Mouse (Mus musculus): ENCODE measurements around the gene Fpr3. TPM values are rescaled to one million over a fixed set of nuclear protein-coding genes. Genes with fewer than 3 reads are reported as not detected.
"Not testable (repeated sequence)": the region's sequence is repeated elsewhere in the genome, so short reads cannot be mapped to it uniquely, and the experiment has no call there.

The Fpr3 gene
- not detected for total RNA-seq (2021)
- long read RNA-seq, experiment 1, result 0 reads
- long read RNA-seq, experiment 2, result 0 reads

DNA sequence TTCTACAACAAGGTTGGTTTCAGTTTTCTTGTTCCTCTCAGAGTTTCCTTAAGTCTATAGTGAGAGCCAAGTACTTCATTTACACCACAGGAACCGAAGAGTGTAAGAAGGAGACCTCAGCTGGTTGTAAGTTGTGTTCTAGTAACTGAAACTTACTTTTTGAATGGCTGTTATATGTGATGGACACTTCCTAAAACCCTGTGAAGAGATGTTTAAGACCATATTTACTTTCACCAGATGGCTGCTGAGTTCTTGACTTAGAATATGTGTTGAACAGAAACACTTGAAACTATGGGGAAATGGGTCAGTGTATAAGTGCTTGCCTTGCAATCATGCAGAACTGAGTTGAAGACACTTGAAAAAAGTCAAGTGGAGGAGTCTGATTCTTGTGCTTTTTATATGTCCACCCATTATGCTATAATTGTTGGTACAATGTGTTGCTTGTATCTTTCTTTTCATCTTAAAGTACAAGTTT is at the start of gene Fpr3, which contains the start of gene Fpr2:
Gene Fpr3, plus strand, starts transcription at position 79 of the 475 bp plus-strand sequence.
Gene Fpr2, plus strand, starts transcription at position 51 of the 475 bp plus-strand sequence.
- DNase-seq, result no peak
- intact Hi-C loops (cut with DNase I; ENCODE audit: low total_unique reads), result no loop called here

DNA sequence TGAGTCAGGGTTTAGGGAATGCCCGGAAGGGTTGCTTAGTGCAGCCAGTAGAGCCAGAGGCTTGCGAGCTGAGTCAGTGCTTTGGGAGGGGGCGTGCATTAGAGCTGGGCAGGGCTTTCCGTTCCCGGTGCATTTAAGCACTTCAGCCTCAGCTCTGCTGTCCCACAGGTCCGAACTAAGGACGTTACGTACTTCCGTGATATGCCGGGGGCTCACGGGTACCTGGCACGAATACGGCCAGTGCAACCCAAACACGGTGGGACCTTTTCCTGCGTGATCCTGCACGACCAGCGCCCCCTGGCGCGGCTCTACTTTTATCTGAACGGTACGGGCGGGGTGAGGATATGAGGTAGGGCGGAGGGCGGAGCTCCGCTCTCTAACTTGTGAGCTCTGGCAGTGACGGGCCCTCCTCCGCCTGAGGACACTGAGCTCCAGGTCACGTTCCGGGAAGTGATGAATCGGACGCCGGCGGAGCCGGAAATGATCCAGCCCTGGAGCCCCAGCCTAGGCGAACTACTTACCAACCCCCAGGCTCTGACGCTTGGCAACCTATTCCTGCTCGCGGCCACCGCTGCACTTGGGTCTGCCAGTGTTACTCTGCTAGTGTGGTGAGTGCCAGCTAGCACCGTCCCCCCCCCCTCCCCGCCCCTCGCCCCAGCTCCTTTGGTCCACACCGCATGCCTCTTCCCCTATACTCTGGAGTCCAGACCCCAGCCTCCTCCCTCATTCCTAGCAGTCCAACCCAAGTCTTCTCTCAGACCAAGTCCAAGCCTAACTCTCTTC is 49.5 kb upstream of the Fpr3 start:
- intact Hi-C loops (cut with DNase I; ENCODE audit: low total_unique reads), result no loop called here
- peak; percentile 95 for DNase-seq

DNA sequence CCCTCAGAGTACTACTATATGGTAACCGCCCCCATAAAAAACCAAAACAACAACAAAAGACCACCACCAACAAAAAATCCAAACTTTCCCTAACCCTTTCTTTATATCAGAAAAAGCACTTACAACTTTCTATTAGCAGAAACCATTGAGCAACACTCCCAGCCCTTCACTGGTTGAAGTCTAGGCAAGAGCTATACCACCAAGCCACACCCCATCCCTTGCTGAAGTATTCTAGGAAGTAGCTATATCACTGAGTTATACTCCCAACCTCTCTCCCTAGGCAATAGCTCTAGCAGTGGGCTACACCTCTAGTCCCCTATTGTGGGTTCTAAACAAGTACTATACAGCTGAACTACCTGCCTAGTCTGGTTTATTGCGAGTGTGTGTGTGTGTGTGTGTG is 48.4 kb upstream of the Fpr3 start:
- intact Hi-C loops (cut with DNase I; ENCODE audit: low total_unique reads), result no loop called here
- no peak for DNase-seq

DNA sequence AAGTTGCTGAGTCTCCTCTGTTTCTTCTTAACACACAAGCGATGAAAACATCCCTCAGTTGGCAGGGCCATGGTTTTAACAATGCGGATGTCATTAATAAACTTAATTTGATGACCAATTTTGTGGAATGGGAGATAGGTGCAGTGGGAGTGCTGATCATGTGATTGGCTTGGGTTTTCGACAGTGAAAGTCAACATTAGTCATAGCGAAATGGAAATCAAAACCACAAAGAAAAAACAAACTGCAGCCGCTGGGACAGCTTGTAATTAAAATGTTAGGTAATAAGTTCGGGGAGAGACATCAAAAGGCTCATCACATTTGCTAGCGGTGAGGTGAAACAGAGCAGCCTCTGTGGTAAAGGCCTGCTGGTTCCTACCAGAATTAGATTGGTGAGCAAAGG is 46.9 kb upstream of the Fpr3 start:
- DNase-seq, result no peak
- intact Hi-C loops (cut with DNase I; ENCODE audit: low total_unique reads), result no loop called here

DNA sequence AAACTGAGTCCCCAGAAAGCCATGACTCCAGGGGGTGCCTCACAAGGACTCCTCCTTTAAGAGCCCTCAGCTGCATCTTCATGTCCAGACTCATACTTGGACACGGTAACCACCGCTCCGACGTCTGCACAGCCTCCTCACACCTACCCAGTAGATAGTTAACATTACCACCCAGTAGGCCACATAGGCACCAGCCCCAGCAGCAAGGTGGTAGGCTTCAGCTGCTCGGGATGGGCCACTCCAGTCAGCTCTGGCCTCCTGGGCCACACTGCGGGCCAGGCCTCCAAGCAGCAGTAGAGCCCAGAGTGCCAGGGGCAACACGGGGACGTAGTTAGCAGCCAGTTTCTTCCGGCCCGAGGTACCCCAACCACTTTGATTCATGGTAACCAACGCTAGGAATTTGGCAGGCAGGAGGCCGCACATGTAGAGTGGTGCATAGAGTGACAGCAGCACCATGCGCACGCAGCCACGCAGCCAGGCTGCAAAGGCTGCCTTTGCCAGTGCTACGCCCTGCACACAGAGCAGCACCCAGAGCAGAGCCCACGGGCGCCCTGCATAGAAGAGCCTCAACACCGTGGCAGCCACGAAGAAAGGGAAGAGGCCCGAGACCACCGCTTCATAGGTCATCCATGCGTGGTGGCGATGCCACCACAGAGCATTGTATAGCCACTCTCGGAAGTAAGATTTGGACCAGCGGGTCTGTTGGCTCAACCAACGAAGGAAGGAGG is 44.0 kb upstream of the Fpr3 start:
- intact Hi-C loops (cut with DNase I; ENCODE audit: low total_unique reads), result no loop called here
- DNase-seq, result no peak

DNA sequence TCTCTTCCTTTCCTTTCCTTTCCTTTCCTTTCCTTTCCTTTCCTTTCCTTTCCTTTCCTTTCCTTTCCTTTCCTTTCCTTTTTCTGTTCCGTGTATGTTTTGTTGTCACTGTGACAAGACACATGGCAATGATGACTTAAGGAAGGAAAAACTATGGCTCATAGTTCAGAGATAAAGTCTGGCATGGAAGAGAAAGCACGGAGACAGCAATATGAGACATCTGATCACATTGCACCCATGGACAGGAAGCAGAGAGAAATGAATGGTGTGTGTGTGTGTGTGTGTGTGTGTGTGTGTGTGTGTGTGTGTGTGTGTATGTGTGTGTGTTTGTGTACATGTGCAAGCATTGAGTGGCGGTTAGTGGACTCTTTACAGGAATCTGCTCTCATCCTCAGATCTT is 43.0 kb upstream of the Fpr3 start:
- intact Hi-C loops (cut with DNase I; ENCODE audit: low total_unique reads), result loop anchor here (5.0 kb wide), 1 partner anchor 53 kb away; no protein-coding TSS in a partner anchor
- not testable (repeated sequence) for DNase-seq

DNA sequence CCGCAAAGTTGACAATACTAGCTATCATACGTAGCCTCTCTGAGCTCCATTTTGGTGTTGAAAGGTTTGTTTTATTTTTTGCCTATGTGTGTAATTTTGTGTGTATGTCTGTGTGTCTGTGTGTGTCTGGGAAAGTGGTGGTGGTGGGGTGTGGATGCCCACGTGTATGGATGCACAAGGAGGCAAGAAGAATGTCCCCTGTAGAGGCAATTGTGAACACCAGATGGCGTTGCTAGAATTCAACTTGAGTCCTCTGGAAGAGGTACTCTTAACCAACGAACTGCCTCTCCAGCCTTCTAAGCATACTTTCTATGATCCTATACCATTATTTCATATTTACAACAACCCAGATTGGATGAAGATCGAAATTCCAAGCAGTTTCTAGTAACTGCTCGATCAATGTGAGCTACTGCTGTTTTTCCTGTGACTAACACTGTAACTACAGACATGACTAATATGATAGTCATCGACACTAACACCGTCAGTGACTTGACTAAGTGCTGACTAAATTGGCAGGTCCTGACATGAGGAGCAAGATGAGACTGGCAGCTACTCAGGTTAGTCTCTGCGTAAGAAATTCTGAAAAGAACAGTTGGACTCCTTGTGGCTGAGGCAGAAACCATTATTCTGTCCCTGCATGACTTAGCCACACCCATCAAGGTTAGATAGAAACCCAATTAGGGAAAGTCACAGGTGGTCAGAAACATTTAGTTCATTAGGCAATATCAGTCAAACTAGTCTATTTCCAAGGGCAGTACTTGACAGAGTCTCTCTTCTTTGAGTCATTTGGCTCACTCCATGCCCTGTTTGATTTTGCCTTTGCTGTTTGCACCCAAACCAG is 42.2 kb upstream of the Fpr3 start:
- DNase-seq, result no peak
- intact Hi-C loops (cut with DNase I; ENCODE audit: low total_unique reads), result loop anchor here (5.0 kb wide), 1 partner anchor 52 kb away; no protein-coding TSS in a partner anchor

DNA sequence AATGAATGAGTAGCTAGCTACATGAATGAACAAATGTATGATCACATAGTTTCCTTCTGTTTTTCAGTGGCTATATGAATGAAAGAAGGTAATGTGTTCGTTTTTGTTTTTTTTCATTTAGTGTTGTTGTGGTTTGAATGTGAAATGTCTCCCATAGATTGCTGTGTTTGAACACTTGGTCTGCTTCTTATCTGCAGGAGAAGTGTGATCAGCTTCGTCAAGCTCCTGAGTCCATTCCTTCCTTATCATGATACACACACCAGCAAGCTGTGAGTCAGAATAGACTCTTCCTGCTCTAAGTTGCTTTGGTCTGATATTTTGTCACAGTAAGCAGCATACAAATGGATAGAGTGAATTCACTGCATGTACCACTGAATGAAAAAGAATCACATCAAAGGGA is 38.7 kb upstream of the Fpr3 start:
- intact Hi-C loops (cut with DNase I; ENCODE audit: low total_unique reads), result loop anchor here (5.0 kb wide), 1 partner anchor 48 kb away; no protein-coding TSS in a partner anchor
- no peak for DNase-seq

DNA sequence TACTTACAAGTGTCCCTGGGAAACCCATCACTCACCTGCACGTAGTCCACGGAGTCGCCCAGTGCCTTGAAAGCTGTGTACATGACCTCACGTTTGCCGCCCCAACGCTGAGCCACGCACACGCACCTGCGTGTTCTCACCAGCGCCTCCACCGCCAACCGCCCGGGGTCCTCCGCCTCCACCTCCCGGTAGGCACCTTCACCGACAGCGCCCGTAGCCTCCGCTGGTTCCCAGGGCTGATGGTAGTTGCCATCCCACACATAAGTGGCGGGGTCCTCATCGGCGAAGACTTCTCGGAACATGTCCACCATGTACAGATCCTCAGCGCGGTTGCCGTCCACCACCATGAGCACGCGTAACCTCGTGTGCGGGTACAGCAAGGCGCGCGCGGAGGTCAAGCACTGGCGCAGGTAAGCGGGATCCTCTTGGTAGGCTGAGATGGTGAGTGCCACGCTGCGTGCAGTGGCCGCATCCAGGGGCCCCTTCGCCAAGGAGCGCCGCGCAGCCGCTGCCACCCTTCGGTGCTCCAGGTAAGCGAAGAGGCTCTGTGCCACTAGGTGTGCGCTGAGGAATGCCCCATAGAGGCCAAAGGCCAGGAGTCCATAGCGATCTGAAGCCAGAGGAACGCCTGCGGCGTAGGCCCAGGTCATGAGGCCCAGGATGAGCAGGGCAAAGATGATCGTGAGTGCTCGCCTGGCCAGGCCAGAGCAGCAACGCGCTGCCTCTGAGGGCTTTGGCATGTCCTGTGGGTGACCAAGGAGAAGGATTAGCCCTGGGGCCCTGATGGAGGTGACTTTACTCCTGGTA is 37.5 kb upstream of the Fpr3 start:
- no peak for DNase-seq
- intact Hi-C loops (cut with DNase I; ENCODE audit: low total_unique reads), result loop anchor here (5.0 kb wide), 1 partner anchor 47 kb away; no protein-coding TSS in a partner anchor

DNA sequence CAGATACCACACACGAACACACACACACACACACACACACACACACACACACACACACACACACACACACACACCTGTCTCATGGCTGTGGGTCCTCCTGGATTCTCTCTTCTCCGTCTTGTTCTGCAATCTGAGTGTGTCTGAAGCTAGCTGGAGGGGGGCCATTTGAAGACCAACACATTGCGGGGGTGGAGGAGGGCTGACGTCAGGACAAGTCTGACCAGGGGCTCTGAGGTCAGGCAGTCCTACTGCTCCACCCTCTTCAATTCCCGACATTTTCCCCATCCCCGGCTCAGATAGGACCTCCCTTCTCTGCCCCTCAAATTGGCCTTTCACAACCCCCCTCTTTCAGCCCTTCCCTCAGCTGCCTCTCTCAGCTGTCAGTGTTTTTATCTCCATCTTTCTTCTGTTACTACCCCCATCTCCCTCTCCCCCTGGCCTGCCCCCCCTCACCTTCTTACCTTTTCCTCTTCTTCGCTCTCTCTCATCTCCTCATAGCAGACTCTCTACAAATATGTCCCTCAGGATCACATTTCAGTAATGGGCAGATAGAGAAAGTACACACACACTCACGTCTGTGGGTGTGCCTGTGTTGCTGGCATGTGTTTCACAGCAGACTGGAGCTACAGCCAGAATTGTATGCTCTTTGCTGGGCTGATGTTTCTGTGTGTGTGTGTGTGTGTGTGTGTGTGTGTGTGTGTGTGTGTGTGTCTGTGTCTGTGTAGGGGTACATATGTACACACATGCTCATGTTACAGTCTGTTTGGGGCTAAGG is 32.4 kb upstream of the Fpr3 start, which contains the start of gene Has1:
Gene Has1, minus strand, starts transcription at position 142 of the 775 bp plus-strand sequence.
- intact Hi-C loops (cut with DNase I; ENCODE audit: low total_unique reads), result no loop called here
- DNase-seq, result peak; percentile 8

DNA sequence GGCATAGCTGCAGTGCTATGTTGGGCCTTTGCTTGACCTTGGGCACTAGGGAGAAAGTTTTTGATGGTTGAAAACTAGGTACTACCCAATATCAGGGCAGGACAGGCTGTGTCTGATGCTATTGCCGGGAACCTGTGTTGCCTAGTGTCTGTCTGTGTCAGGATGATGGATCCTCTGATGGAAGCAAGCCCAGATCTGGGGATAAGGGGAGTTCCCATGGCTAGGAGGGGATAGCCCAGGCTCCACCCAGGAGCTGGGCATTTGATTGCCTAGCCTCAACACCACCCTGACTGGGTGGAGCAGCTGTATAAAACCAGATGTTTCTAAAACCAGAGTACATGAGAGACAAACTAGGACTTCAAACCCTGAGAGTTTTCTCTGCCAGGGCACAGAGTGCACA is 31.0 kb upstream of the Fpr3 start:
- intact Hi-C loops (cut with DNase I; ENCODE audit: low total_unique reads), result no loop called here
- peak; percentile 8 for DNase-seq

DNA sequence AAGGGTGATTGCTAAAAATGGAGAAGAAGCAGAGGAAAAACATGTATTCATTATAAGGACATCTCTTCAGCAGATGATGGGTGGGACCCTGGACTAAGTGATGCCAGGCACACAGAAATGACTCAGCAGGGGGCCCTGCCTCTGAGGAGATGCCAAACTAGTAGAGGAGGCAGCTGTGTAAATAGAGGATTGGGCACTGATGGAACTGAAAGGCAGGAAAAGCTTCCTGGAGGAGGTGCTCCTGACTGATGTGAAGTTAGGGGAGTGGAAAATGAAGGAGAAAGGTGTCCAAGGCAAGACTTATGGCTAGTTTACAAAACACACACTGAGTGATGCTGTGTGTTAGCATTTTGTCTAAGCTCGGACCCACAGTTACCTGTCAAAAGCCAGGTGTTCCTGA is 30.2 kb upstream of the Fpr3 start:
- intact Hi-C loops (cut with DNase I; ENCODE audit: low total_unique reads), result no loop called here
- no peak for DNase-seq

DNA sequence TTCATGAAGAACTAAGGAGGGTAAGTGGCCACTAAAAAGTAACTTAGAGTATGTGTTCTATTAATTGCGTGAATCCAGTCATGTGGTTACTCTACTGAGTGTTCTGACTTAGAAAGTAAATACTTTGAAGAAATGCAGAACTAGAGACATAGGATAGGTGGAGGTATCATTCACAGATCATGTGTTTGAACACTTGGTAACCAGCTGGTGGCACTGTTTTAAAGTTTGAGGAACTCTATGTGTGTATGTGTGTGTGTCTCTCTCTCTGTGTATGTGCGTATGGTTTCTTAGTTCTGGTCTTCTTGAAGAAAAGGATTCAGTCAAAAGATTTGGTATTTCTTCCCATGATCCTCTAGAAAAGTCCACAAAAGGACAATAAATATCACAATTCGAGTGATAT is 27.5 kb upstream of the Fpr3 start:
- no peak for DNase-seq
- intact Hi-C loops (cut with DNase I; ENCODE audit: low total_unique reads), result no loop called here

DNA sequence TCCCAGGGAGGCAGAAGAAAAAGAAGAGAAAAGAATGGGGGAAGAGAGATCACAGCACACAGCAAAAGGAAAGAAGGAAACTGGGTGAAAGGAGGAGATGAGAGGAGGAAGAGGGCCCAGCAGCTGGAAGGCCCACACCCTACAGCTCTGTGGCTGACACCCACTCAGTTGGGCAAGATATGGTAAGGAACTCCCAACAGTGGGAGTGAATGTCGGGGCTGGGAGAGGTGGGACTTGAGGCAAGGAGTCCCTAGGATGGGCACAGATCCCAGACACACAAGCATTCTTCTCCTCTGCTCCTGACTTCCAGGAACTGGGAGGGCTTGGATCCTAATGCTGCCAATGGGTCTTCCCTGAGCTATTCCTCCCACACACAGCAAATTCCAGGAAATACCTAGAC is 25.3 kb upstream of the Fpr3 start:
- intact Hi-C loops (cut with DNase I; ENCODE audit: low total_unique reads), result no loop called here
- peak; percentile 19 for DNase-seq

DNA sequence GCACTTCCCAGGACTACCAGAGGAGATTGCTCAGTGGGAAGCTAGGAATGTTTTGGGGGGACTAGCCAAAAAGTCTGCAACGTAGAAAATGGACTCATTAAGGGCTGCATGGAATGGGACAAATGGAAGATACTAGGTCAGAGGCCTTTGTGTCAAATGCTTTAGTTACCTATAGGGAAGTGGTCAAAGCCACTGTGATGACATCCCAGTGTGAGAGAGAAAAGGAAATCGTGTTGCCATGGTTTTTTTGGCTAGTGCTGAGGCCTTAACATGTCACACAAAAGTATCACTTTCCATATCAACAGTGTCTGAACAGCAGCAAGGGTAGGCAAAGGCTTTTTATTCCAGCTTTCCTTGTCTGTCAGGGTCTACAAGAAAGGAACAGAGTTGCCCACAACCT is 22.5 kb upstream of the Fpr3 start:
- no peak for DNase-seq
- intact Hi-C loops (cut with DNase I; ENCODE audit: low total_unique reads), result no loop called here

DNA sequence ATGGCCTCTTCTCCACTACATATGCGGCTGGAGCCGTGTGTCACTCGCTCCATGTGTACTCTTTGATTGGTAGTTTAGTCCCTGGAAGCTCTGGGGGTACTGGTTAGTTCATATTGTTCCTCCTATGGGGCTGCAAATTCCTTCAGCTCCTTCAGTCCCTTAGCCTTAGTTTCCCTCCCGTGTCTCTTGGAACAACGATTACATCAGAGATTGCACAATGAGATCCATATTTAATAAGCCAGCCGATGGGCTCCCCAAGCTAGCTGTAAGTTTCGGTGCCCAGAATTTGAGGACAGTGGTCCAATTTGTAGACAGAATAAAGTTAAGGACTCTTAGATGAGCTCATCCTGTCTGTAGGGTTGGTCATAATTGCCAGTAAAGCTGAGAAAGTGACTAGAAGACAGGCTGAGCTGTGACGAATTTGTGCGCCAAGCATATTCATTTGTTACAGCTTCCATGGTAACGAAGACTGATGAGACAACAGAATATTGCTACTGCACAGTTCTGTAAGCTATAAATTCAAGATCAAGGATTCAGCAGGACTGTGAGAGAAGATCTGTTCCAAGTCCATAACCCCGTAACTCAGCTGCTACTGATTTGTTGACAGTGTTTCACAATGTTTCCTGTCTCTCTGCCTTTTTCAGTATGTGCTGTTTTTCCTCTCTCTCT is 20.7 kb upstream of the Fpr3 start:
- DNase-seq, result no peak
- intact Hi-C loops (cut with DNase I; ENCODE audit: low total_unique reads), result no loop called here

DNA sequence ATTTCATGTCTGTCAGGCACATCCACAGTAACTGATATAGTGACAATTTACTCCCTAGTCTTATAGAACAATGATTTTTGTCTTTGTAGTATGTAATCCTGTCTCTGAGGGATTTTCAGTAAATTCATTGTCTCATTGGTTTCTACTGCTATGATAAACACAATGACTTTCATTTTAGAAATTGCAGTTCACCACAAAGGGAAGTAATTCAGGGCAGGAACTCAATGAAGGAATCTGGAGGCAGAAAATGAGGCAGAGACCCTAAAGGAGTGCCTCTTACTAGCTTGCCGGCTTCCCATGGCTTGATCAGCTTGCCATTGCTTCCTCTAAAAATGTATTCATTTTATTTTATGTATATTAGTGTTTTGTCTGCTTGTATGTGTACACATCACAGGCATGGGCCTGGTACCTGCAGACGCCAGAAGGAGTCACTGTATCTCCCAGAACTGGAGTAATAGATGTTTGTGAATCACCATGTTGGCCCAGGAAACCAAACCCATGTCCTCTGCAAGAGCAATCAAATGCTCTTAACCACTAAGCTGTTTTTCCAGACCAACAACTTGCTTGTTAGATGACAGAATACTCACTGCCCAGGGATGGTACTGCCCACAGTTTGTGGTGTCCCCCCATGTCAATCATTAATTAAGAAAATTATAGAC is 16.6 kb upstream of the Fpr3 start:
- intact Hi-C loops (cut with DNase I; ENCODE audit: low total_unique reads), result no loop called here
- DNase-seq, result no peak

Measured in gastrocnemius, postnatal 14 days (tissue).